Mouse (Mus musculus) heart, embryonic 13.5 days (tissue): ENCODE measurements around the gene Mtln. TPM values are rescaled to one million over a fixed set of nuclear protein-coding genes. Genes with fewer than 3 reads are reported as not detected.
A peak's percentile ranks its signal among the peaks of the same experiment; 100 is the strongest.

ENCODE experiments used
- ATAC-seq: fragments of 200-750 bp; cut with Nextera tagmentation; 2 replicates; pipeline ENCODE4 v1.8.0; 2017; ENCODE audit warnings: moderate TSS enrichment; ENCODE audit not compliant: insufficient number of reproducible peaks, low FRiP score, low TSS enrichment; ENCODE audit errors: extremely low read depth
- H3K27ac ChIP-seq: fragments of 300-500 bp; sonication (generic); replicated peaks from 2 replicates; pipeline ENCODE4 v1.5.1; 2015; ENCODE audit warnings: moderate library complexity, mild to moderate bottlenecking, inconsistent platforms
- H3K27me3 ChIP-seq: fragments of 300-500 bp; sonication (generic); replicated peaks from 2 replicates; pipeline ENCODE4 v1.6.1; 2015; ENCODE audit warnings: mild to moderate bottlenecking, inconsistent platforms
- H3K36me3 ChIP-seq: fragments of 300-500 bp; sonication (generic); 2 replicates; pipeline ENCODE4 v1.6.1; 2015; ENCODE audit warnings: mild to moderate bottlenecking, inconsistent platforms
- H3K4me1 ChIP-seq: fragments of 300-500 bp; sonication (generic); 2 replicates; pipeline ENCODE4 v1.6.1; 2015; ENCODE audit warnings: inconsistent platforms
- H3K4me2 ChIP-seq: fragments of 300-500 bp; sonication (generic); 2 replicates; pipeline ENCODE4 v1.6.1; 2015; ENCODE audit warnings: inconsistent platforms, mild to moderate bottlenecking, moderate library complexity
- H3K4me3 ChIP-seq: fragments of 300-500 bp; sonication (generic); 2 replicates; pipeline ENCODE4 v1.5.1; 2015; ENCODE audit warnings: moderate library complexity, mild to moderate bottlenecking, inconsistent platforms
- H3K9ac ChIP-seq: fragments of 300-500 bp; sonication (generic); 2 replicates; pipeline ENCODE4 v1.6.1; 2015; ENCODE audit warnings: inconsistent platforms, mild to moderate bottlenecking, moderate library complexity
- H3K9me3 ChIP-seq: fragments of 300-500 bp; sonication (generic); 2 replicates; pipeline ENCODE4 v1.6.1; 2016; ENCODE audit warnings: inconsistent platforms
- WGBS: fragments of 180-500 bp; shearing (Covaris S2); methylation state at CpG from one replicate; pipeline ENCODE4 v1.1.7; 2015; ENCODE audit warnings: mixed read lengths; 5-methylcytosine and 5-hydroxymethylcytosine counted together
- polyA plus RNA-seq: library from polyadenylated mRNA; unstranded; fragments of >200 nt; fragmentation: Nextera tagmentation; extraction: Ambion mirVana; gene quantifications from 2 replicates; pipeline ENCODE4 v1.2.1, GENCODE M21; 2015

Gene Mtln
- polyA plus RNA-seq, 1 experiment from 2014 or later = 43.2 TPM

DNA sequence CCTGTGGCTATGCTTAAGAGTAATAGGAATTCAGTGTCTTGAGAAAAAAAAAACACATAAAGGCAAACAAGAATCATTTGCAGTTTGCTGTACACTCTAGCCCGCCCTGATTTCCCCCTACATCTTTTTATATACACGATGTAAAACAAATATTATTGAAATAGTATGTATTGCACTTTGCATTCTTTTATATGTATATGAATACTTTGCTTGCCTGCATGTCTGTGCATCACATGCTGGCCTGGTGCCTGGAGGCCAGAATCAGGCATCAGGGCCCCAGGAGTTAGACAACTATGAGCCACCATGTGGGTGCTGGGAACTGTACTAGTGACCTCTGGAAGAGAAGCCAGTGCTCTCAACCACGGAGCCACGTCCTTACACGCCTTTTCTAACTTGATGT, 5.1 kb downstream of the Mtln start:
- ATAC-seq = no peak
- H3K4me1 ChIP-seq = peaks cover 24% of the 10 kb centered on the region
- H3K4me2 ChIP-seq = no peak overlapping the region
- 86% methylated on average over 5 of the region's 5 CpGs for WGBS
- no peaks in the 10 kb centered on the region for H3K36me3 ChIP-seq
- H3K27me3 ChIP-seq = no peaks in the 10 kb centered on the region
- no peak overlapping the region for H3K27ac ChIP-seq
- H3K9ac ChIP-seq = no peak overlapping the region
- no peak overlapping the region for H3K4me3 ChIP-seq
- no peaks in the 10 kb centered on the region for H3K9me3 ChIP-seq

DNA sequence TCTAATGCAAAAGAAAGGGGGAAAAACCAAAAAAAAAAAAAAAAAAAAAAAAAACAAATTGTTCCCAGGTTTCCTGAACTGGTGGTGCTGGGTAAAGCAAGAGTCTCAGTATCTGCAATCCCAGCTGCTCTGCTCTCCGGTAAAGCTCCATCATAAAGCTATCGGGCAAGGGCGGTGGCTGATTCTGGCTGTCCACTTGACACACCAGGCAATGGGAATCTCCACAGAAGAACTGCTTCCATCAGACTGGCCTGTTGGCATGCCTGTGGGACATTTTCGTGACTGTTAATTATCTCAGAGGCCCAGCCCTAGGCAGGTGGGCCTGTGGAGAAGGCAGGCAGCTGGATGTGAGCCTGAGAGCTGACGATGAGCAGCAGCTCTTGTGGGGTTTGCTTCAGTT, 13.8 kb downstream of the Mtln start:
- 77% methylated on average over 5 of the region's 5 CpGs for WGBS
- Histone ChIP-seq H3K9me3 (no peaks in the 10 kb centered on the region), H3K36me3 (peaks cover 16% of the 10 kb centered on the region), H3K4me1 (no peaks in the 10 kb centered on the region; the same call in 1 of the 2 replicates), H3K4me2 (no peak overlapping the region), H3K4me3 (no peak overlapping the region), H3K27ac (no peak overlapping the region), H3K27me3 (no peaks in the 10 kb centered on the region), H3K9ac (no peak overlapping the region)
- no peak for ATAC-seq

DNA sequence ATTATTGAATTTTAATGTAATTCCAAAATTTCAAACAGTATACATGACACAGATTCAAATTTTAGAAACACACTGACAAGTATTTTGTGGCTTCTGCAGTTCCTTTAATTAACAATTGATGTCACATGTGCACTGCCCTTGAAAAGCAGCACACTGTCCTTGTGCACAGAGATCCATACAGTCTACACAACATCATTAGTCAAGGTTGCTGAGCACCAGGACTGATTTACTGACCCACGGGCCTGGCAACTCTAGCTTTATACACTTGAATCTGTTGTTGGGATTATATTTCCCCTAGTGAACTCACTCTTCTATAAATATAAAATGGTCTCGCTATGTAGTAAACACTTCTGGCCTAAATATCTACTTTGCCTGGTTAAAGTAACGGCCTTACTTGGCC, 17.3 kb downstream of the Mtln start:
- Histone ChIP-seq H3K4me3 (no peak overlapping the region), H3K4me2 (no peak overlapping the region), H3K27ac (no peak overlapping the region), H3K4me1 (no peaks in the 10 kb centered on the region; the same call in 1 of the 2 replicates), H3K9me3 (no peaks in the 10 kb centered on the region), H3K27me3 (no peaks in the 10 kb centered on the region), H3K36me3 (peaks cover 31% of the 10 kb centered on the region), H3K9ac (no peak overlapping the region)
- 74% methylated on average over 3 of the region's 3 CpGs for WGBS
- ATAC-seq = no peak

DNA sequence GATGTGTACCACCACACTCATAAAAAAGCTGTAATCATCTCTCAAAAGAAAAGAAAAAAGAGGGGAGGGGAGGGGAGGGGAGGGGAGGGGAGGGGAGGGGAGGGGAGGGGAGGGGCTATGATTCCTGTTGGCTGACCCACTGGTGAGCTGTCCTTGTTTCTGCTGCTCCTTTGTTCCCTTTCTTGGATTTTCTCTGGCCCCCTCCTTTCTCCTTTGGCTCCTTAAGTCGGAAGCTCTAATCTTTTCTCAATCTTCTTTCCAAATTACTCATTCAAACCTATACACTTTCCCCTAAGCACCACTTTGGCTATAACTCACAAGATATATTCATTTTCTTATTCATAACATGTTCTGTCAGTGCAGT, 17.7 kb downstream of the Mtln start:
- WGBS = 65% methylated on average over 1 of the region's 1 CpGs
- H3K4me3 ChIP-seq = no peak overlapping the region
- no peak overlapping the region for H3K9ac ChIP-seq
- H3K36me3 ChIP-seq = peaks cover 35% of the 10 kb centered on the region
- no peak overlapping the region for H3K27ac ChIP-seq
- ATAC-seq = no peak
- no peaks in the 10 kb centered on the region; the same call in 1 of the 2 replicates for H3K4me1 ChIP-seq
- H3K9me3 ChIP-seq = no peaks in the 10 kb centered on the region
- H3K27me3 ChIP-seq = no peaks in the 10 kb centered on the region
- H3K4me2 ChIP-seq = no peak overlapping the region

DNA sequence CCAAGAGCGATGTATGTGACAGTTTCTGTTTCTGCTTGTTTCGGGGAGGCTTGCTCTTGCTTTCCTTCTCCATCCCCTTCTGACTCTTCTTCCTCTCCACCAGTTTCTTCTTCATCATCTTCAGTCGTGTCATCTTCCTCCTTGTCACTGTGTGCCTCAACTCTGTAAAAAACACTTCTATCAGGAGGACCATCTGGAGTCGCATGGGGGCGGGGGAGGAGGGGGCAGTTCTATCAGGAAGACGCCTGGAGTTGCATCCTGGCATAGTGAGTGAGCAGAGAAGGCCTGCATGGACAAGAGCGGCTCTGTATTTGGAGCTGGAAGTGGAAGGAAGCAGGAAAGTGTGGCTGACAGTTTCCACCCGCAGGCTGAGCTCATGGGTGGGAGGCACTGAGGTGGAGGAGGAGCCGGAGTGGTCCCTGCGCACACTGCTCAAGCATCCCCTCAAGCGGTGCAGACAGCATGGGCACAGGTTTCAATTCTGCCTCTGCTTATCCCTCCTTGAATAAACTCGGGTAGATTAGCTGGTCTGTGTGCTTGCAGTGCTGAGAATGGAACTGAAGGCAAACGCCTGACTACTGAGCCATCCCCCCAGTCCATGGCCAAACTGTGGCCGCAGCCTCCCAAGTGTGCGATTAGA, 18.2 kb downstream of the Mtln start:
- ATAC-seq = no peak

DNA sequence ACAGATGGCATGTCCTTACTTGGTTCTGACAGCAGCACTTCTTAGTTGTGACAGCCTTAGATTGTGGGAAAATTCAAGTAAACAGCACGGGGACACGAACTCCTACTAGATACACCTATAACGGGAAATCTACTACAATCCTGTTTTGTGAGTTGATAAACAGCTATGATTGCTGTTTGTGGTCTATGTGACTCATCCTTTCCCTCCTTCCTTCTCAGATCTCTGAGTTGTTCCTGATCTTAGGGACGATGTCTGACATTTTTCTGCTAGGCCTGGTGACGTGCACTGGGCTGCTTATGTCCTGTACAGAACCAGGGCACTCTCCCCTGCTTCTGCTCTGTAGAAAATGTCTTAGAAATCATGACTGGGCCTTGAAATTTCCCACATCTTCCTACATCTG, 30.7 kb downstream of the Mtln start:
- no peak for ATAC-seq
- no peaks in the 10 kb centered on the region for H3K9me3 ChIP-seq
- no peak overlapping the region for H3K9ac ChIP-seq
- peaks cover 27% of the 10 kb centered on the region for H3K4me1 ChIP-seq
- no peak overlapping the region for H3K4me2 ChIP-seq
- peaks cover 38% of the 10 kb centered on the region for H3K36me3 ChIP-seq
- H3K27ac ChIP-seq = no peak overlapping the region
- H3K27me3 ChIP-seq = no peaks in the 10 kb centered on the region
- no peak overlapping the region for H3K4me3 ChIP-seq
- 61% methylated on average over 5 of the region's 5 CpGs for WGBS

More for the DNA sequence above, 18.2 kb downstream of the Mtln start:
- Histone ChIP-seq H3K27ac (no peak overlapping the region), H3K9ac (0 out of 2 replicates have a peak overlapping the region, but pooled peaks have one; percentile 33), H3K9me3 (no peaks in the 10 kb centered on the region), H3K4me2 (peak overlapping the region; percentile 7; the same call in 1 of the 2 replicates), H3K4me3 (no peak overlapping the region), H3K4me1 (no peaks in the 10 kb centered on the region; the same call in 1 of the 2 replicates), H3K36me3 (peaks cover 38% of the 10 kb centered on the region), H3K27me3 (no peaks in the 10 kb centered on the region)
- 48% methylated on average over 15 of the region's 15 CpGs for WGBS

DNA sequence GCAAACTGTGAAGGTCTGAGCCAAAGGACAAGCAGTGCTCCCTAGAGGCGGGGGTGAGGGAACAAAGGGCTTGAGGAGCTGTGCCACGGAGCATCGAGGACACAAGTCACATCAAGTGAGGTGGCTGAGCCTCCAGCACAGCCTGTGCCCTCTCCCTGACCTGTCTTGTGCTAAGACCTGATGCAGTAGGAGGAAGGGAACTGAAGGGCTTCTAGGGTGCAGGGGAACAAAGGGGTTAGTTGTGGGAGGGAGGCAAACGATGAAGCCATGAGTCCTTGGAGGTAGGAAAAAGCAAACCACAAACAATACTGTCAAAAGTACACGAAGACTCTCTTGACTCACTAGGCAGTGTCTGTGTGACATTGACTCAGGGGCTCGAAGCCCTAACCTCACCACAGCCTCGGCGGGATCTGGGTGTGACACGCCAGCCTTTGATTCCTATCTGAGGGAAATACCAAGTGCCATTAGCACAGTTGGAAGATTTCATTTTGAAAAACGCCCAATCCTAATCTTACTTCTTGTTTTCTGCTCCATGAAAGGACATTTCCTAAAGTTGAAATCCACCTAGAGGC, 31.8 kb downstream of the Mtln start:
- H3K27me3 ChIP-seq = no peaks in the 10 kb centered on the region
- no peak overlapping the region for H3K27ac ChIP-seq
- H3K4me2 ChIP-seq = no peak overlapping the region
- WGBS = 63% methylated on average over 10 of the region's 10 CpGs
- no peak overlapping the region for H3K4me3 ChIP-seq
- no peak for ATAC-seq
- H3K9ac ChIP-seq = no peak overlapping the region
- no peaks in the 10 kb centered on the region for H3K9me3 ChIP-seq
- H3K4me1 ChIP-seq = peaks cover 27% of the 10 kb centered on the region
- H3K36me3 ChIP-seq = peaks cover 41% of the 10 kb centered on the region

DNA sequence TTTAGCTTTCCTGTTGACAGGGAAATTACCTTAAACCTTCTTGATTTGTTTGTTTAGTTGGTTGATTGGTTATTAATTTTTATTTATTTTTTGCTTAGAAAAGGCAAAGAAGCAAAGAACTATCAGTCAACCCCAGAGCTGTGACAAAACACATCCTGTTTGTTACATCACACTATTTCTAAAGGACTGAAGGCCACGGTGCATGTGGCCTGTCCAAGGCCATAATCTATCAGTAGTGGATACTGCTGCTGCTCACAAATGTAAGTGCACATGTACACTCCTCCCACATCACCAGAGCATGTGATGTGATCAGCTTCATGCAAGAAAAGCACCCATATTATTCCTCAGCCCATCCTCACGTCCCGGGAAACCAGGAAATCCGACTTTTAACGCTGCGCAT, 32.3 kb downstream of the Mtln start:
- WGBS = 77% methylated on average over 6 of the region's 6 CpGs
- Histone ChIP-seq H3K9me3 (no peaks in the 10 kb centered on the region), H3K4me2 (no peak overlapping the region), H3K9ac (no peak overlapping the region), H3K4me1 (peaks cover 27% of the 10 kb centered on the region), H3K4me3 (no peak overlapping the region), H3K27ac (no peak overlapping the region), H3K27me3 (no peaks in the 10 kb centered on the region), H3K36me3 (peaks cover 36% of the 10 kb centered on the region)
- ATAC-seq = no peak

DNA sequence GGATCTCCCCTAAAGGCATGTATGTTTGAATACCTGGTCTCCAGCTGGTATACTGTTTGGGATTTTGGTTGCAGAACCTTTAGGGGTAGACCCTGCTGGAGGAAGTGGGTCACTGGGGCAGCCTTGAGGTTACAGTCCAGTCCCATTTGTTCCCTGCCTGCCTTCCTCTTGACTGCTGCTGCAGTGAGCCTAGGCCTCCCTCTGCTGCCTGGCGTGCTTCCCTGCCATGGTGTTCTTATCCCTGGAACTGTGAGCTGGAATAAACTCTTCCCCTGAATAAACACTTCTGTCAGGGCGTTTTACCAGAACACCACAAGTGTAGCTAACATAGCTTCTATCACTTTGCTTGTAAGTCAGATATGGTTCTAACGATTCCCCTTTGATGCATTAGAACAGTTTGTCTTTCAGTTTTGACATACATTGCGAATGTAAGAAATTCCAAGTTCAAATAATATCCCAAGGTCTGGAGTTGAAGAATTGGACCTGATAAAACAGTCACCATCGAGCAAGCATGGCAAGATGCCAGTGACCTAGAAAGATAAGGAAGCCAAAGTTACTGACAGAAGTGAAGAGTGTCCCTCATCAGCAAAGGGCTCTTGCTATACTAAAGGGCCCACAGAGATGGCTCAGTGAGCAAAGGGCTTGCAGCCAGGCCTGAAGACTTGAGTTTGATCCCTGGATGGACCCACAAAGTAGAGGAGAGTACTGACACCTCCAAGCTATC, 33.0 kb downstream of the Mtln start:
- no peak for ATAC-seq
- H3K9me3 ChIP-seq = no peaks in the 10 kb centered on the region
- H3K36me3 ChIP-seq = peaks cover 33% of the 10 kb centered on the region
- H3K4me1 ChIP-seq = peaks cover 27% of the 10 kb centered on the region
- H3K9ac ChIP-seq = no peak overlapping the region
- 30% methylated on average over 5 of the region's 5 CpGs for WGBS
- no peaks in the 10 kb centered on the region for H3K27me3 ChIP-seq
- H3K4me3 ChIP-seq = no peak overlapping the region
- peak overlapping the region; percentile 46 for H3K27ac ChIP-seq
- no peak overlapping the region for H3K4me2 ChIP-seq

DNA sequence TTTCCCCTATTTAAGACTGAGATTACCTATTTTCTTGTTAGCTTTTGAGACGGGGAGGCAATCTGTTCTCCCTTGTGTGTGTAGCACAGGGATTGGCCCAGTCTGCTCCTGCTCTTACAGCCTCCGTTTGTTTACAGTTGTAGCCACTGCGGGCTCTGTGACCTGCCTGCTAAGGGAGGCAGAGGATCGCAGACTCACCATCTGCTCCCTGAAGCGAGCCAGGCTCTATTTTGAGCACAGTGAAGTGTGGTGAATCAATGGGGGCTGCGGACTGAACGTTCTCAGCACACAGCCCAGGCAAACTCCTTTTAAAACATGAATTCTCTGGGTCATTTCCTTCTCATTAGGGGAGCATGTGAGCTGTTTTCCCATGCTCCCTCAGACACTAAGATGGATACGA, 35.1 kb downstream of the Mtln start:
- ATAC-seq = no peak
- Histone ChIP-seq H3K4me2 (peak overlapping the region; percentile 41), H3K27ac (no peak overlapping the region), H3K4me1 (peaks cover 27% of the 10 kb centered on the region), H3K9ac (peak overlapping the region; percentile 53), H3K4me3 (no peak overlapping the region), H3K27me3 (no peaks in the 10 kb centered on the region), H3K9me3 (no peaks in the 10 kb centered on the region), H3K36me3 (peaks cover 15% of the 10 kb centered on the region)
- WGBS = 14% methylated on average over 8 of the region's 8 CpGs

DNA sequence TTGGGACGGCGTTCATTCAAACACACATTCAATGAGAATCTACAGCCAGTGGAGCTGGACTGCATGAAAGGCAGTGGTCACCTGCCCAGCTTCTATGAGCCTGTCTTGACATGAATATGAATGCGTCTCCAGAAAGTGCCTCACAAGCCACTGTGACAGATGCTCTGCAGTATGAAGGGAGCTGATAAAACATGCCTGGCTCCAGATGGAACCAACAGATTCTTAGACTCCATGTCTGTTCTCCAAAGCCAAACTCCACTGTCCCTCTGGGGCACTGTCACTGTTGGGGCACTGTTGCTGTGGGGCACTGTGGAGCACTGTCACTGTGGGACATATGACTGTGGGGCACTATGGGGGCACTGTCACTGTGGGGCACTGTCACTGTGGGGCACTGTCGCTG, 38.2 kb downstream of the Mtln start:
- Histone ChIP-seq H3K4me1 (peaks cover 14% of the 10 kb centered on the region), H3K27ac (no peak overlapping the region), H3K27me3 (no peaks in the 10 kb centered on the region), H3K36me3 (0 out of 2 replicates have a peak, but pooled peaks cover 4% of the 10 kb centered on the region), H3K4me2 (no peak overlapping the region), H3K4me3 (no peak overlapping the region), H3K9ac (no peak overlapping the region), H3K9me3 (no peaks in the 10 kb centered on the region)
- no peak for ATAC-seq
- 83% methylated on average over 4 of the region's 4 CpGs for WGBS
